Mouse (Mus musculus): ENCODE data around the gene Gm10491. TPM values are rescaled to one million over a fixed set of nuclear protein-coding genes. Genes with fewer than 3 reads are reported as not detected.

Gene Gm10491
- total and polyA plus RNA-seq, 2 experiments from 2014 or later = not detected

DNA sequence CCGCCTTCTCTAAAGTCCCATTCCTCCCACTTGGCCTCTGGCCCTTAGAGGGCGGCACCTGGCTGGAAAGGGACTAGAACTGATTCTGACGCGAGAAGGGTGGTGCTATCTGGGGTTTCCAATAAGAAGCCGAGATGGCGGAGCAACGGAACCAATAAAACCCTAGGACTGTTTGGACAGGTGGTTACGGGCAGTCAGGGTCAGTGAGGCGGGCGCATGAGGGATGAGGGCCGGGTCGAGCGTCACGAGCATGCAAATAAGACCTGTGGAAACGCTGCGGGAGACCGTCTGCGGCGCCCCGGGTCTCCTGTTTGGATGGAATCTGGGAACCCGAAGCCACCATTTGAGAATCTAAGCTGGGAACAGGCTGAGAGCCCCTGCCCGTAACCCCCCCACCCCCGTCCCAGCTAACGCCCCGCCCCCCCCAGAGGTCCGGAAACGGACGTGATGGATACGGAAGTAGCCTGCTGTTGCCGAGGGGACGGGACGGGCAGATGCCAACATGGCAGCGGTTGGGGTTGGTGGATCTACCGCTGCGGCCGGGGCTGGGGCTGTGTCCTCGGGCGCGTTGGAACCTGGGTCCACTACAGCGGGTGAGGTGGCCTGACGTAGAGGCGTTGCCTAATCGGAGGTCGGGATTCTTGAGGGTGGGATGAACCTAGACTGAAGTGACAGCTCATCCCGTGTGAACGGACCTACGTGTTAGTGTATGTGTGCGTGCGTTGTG, 23.6 kb downstream of the Gm10491 start, which contains the start of gene Slc35a2:
TSS of gene Slc35a2 (plus strand) at position 188 of the 727 bp plus-strand sequence.
- no peaks in the 10 kb centered on the region for H3K4me1 ChIP-seq (ENCODE audit: insufficient read depth, low read length)
- H3K36me3 ChIP-seq (ENCODE audit: insufficient read depth, low read length) = no peaks in the 10 kb centered on the region
- peak; percentile 54 for TF ChIP-seq CTCF (IDR thresholded peaks at IDR 0.05)
- ATAC-seq (ENCODE audit: low FRiP score) (peak; percentile 89), DNase-seq (ENCODE audit: low spot score) (peak; percentile 93)
- H3K4me2 ChIP-seq (ENCODE audit: low read depth, low read length, poor library complexity, severe bottlenecking) = peak within 1 kb of the TSS; percentile 55
- peak within 1 kb of the TSS; percentile 82 for H3K27ac ChIP-seq (ENCODE audit: low read depth, low read length)
- H3K27me3 ChIP-seq (ENCODE audit: insufficient read depth, low read length) = no peaks in the 10 kb centered on the region
- H3K9ac ChIP-seq (replicated peaks; ENCODE audit: low read length, poor library complexity, severe bottlenecking) = peak within 1 kb of the TSS; percentile 50
- peak within 1 kb of the TSS; percentile 49 for H3K4me3 ChIP-seq (ENCODE audit: low read depth, low read length)
- 17% methylated on average over 42 of the region's 49 CpGs for WGBS
- H3K9me3 ChIP-seq (ENCODE audit: low read length) = no peaks in the 10 kb centered on the region

GRCm38 (mm10) chrX:7879819-7880218, 27.8 kb downstream of the Gm10491 start:
- Histone ChIP-seq H3K36me3 (ENCODE audit: insufficient read depth, low read length) (no peaks in the 10 kb centered on the region), H3K9me3 (ENCODE audit: low read length) (no peaks in the 10 kb centered on the region), H3K9ac (replicated peaks; ENCODE audit: low read length, poor library complexity, severe bottlenecking) (no peak overlapping the region), H3K27me3 (ENCODE audit: insufficient read depth, low read length) (no peaks in the 10 kb centered on the region), H3K27ac (ENCODE audit: low read depth, low read length) (no peak overlapping the region), H3K4me3 (ENCODE audit: low read depth, low read length) (peak overlapping the region; percentile 51), H3K4me2 (ENCODE audit: low read depth, low read length, poor library complexity, severe bottlenecking) (peak overlapping the region; percentile 58), H3K4me1 (ENCODE audit: insufficient read depth, low read length) (no peaks in the 10 kb centered on the region)
- WGBS = 18% methylated on average over 11 of the region's 11 CpGs
- ATAC-seq (ENCODE audit: low FRiP score) (peak; percentile 53), DNase-seq (ENCODE audit: low spot score) (peak; percentile 84)
- TF ChIP-seq CTCF (IDR thresholded peaks at IDR 0.05) = peak; percentile 71

GRCm38 (mm10) chrX:7878495-7878894, 29.1 kb downstream of the Gm10491 start:
- peak overlapping the region; percentile 32; the same call in 1 of the 2 replicates for H3K27ac ChIP-seq (ENCODE audit: low read depth, low read length)
- H3K4me2 ChIP-seq (ENCODE audit: low read depth, low read length, poor library complexity, severe bottlenecking) = peak overlapping the region; percentile 58
- DNase-seq (ENCODE audit: low spot score) (no peak), ATAC-seq (ENCODE audit: low FRiP score) (peak; percentile 28; the same call in 1 of the 2 replicates)
- H3K4me1 ChIP-seq (ENCODE audit: insufficient read depth, low read length) = no peaks in the 10 kb centered on the region
- H3K27me3 ChIP-seq (ENCODE audit: insufficient read depth, low read length) = no peaks in the 10 kb centered on the region
- TF ChIP-seq CTCF (IDR thresholded peaks at IDR 0.05) = no peak
- H3K9ac ChIP-seq (replicated peaks; ENCODE audit: low read length, poor library complexity, severe bottlenecking) = peak overlapping the region; percentile 55
- 0 out of 2 replicates have a peak, but pooled peaks cover 6% of the 10 kb centered on the region for H3K36me3 ChIP-seq (ENCODE audit: insufficient read depth, low read length)
- peak overlapping the region; percentile 51 for H3K4me3 ChIP-seq (ENCODE audit: low read depth, low read length)
- H3K9me3 ChIP-seq (ENCODE audit: low read length) = no peaks in the 10 kb centered on the region
- 20% methylated on average over 21 of the region's 21 CpGs for WGBS

DNA sequence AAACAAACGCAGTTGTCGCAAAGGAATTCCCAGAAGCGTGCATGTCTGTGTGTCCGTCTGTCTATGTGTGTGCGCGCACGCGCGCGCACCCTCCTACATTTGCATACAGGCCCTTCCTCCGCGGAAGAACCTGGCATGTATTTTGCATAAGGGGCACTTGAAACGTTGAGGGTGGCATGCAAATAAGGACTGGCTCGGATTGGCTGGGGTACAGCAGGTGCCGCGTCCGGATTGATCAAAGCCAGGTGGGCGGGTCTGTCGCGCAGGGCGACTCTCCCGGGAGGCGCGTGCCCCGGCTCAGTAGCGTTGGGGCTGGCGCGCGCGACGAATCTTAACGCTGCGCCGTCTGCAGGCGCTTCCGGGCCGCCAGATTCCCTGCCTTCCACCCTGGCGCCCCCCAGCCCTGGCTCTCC, 29.6 kb downstream of the Gm10491 start, which contains the start of gene Pim2:
TSS of gene Pim2 (plus strand) at position 256 of the 413 bp plus-strand sequence.
- 23% methylated on average over 27 of the region's 38 CpGs for WGBS
- H3K4me1 ChIP-seq (ENCODE audit: insufficient read depth, low read length) = no peaks in the 10 kb centered on the region

GRCm38 (mm10) chrX:7869826-7870225, 37.8 kb downstream of the Gm10491 start:
- H3K4me3 ChIP-seq (ENCODE audit: low read depth, low read length) = no peak overlapping the region
- H3K4me1 ChIP-seq (ENCODE audit: insufficient read depth, low read length) = no peaks in the 10 kb centered on the region
- H3K27me3 ChIP-seq (ENCODE audit: insufficient read depth, low read length) = no peaks in the 10 kb centered on the region
- DNase-seq (ENCODE audit: low spot score) (no peak), ATAC-seq (ENCODE audit: low FRiP score) (no peak)
- 21% methylated on average over 3 of the region's 3 CpGs for WGBS
- H3K9ac ChIP-seq (replicated peaks; ENCODE audit: low read length, poor library complexity, severe bottlenecking) = no peak overlapping the region
- H3K4me2 ChIP-seq (ENCODE audit: low read depth, low read length, poor library complexity, severe bottlenecking) = no peak overlapping the region
- H3K36me3 ChIP-seq (ENCODE audit: insufficient read depth, low read length) = peaks cover 12% of the 10 kb centered on the region; the same call in 1 of the 2 replicates
- no peaks in the 10 kb centered on the region for H3K9me3 ChIP-seq (ENCODE audit: low read length)
- H3K27ac ChIP-seq (ENCODE audit: low read depth, low read length) = no peak overlapping the region
- no peak for TF ChIP-seq CTCF (IDR thresholded peaks at IDR 0.05)

More for the DNA sequence above, 29.6 kb downstream of the Gm10491 start, which contains the start of gene Pim2:
- DNase-seq (ENCODE audit: low spot score) (peak; percentile 87), ATAC-seq (ENCODE audit: low FRiP score) (peak; percentile 86)
- peak; percentile 15; the same call in 1 of the 2 replicates for TF ChIP-seq CTCF (IDR thresholded peaks at IDR 0.05)
- peak within 1 kb of the TSS; percentile 55 for H3K9ac ChIP-seq (replicated peaks; ENCODE audit: low read length, poor library complexity, severe bottlenecking)
- H3K4me2 ChIP-seq (ENCODE audit: low read depth, low read length, poor library complexity, severe bottlenecking) = peak within 1 kb of the TSS; percentile 58
- no peaks in the 10 kb centered on the region for H3K27me3 ChIP-seq (ENCODE audit: insufficient read depth, low read length)
- H3K9me3 ChIP-seq (ENCODE audit: low read length) = no peaks in the 10 kb centered on the region
- H3K27ac ChIP-seq (ENCODE audit: low read depth, low read length) = peak within 1 kb of the TSS; percentile 51
- H3K4me3 ChIP-seq (ENCODE audit: low read depth, low read length) = peak within 1 kb of the TSS; percentile 51
- 0 out of 2 replicates have a peak, but pooled peaks cover 7% of the 10 kb centered on the region for H3K36me3 ChIP-seq (ENCODE audit: insufficient read depth, low read length)

GRCm38 (mm10) chrX:7868506-7868905, 39.1 kb downstream of the Gm10491 start:
- no peak for ATAC-seq (ENCODE audit: low FRiP score)
- H3K4me2 ChIP-seq (ENCODE audit: low read depth, low read length, poor library complexity, severe bottlenecking) = no peak overlapping the region
- no peak overlapping the region for H3K4me3 ChIP-seq (ENCODE audit: low read depth, low read length)
- DNase-seq (ENCODE audit: low spot score) = no peak
- H3K9ac ChIP-seq (replicated peaks; ENCODE audit: low read length, poor library complexity, severe bottlenecking) = no peak overlapping the region
- H3K36me3 ChIP-seq (ENCODE audit: insufficient read depth, low read length) = peaks cover 7% of the 10 kb centered on the region; the same call in 1 of the 2 replicates
- H3K9me3 ChIP-seq (ENCODE audit: low read length) = no peaks in the 10 kb centered on the region
- H3K27ac ChIP-seq (ENCODE audit: low read depth, low read length) = no peak overlapping the region
- no peaks in the 10 kb centered on the region for H3K27me3 ChIP-seq (ENCODE audit: insufficient read depth, low read length)
- 39% methylated on average over 2 of the region's 2 CpGs for WGBS
- TF ChIP-seq CTCF (IDR thresholded peaks at IDR 0.05) = no peak
- H3K4me1 ChIP-seq (ENCODE audit: insufficient read depth, low read length) = no peaks in the 10 kb centered on the region

Measured in midbrain, postnatal 0 days (tissue).